Mouse (Mus musculus) liver (tissue): ENCODE data around the gene Tmprss13.

Experiments
- DNase-seq: peaks from one replicate; pipeline ENCODE4 v3.0.0-alpha.2; 2020; ENCODE audit warnings: mixed read lengths

Gene Tmprss13

GRCm38 (mm10) chr9:45318855-45319254, at the start of gene Tmprss13:
Tmprss13 (plus strand) TSS chr9:45319100.
- DNase-seq = no peak

GRCm38 (mm10) chr9:45272213-45272612, 46.7 kb upstream of the Tmprss13 start:
- no peak for DNase-seq

DNA sequence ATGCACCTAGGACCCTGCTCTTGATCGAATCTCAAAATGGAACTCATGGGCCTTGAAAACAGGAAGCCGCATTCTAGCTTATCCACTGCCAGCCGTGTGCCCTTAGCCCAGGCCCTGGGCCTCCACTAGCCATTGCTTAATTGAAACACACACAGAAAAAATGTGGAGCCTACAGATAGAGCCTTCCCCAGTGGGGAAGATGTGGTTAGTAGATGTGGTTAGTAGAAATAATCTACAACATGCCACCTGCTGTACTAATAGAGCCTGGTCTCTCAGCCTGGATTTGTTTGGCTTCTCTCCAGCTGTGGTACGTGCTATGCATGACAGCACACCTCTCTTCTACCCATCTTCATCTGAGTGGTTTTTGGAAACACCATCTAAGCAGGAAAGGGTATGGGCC, 44.7 kb upstream of the Tmprss13 start:
- DNase-seq = peak; percentile 44

DNA sequence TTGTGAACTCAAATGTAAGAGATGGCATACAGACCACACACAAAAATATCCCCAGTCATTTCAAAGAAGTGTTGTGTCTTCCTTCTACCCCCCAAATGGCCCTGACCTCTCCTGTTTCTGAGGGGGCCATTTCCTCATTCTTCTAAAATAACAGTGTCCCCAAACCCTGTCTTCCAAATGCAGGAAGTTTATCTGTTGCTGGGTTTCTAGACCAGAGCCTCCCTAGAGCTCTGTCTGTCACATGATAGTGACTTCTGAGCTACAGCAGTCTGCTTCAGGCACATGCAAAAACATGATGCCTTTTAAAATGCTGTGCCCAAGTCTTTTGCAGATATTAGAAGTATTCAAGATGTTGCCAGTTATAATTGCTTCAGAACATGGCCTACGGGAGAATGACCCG, 44.3 kb upstream of the Tmprss13 start:
- DNase-seq = no peak

- DNase-seq = no peak
Observed at GRCm38 (mm10) chr9:45280059-45280458, 38.8 kb upstream of the Tmprss13 start.

DNA sequence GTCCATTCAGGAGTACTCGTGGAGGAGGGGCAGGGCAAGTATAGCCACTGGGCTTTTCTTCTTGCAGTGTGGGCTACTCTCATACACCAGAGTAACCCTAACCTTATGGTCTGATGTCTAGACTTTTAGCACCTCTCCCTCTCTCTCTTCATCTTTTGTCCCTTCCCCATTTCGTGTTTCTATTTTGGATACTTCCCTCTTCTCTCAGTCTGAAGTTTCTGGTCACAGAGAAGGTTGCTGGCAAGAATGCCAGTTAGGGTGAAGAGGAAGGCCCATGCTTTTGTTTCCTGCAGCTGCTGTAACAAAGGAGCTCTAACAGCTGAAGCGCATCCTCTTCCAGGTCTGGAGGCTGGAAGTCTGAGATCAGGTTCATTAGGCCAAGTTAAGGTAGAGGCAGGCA, 38.0 kb upstream of the Tmprss13 start:
- no peak for DNase-seq

DNA sequence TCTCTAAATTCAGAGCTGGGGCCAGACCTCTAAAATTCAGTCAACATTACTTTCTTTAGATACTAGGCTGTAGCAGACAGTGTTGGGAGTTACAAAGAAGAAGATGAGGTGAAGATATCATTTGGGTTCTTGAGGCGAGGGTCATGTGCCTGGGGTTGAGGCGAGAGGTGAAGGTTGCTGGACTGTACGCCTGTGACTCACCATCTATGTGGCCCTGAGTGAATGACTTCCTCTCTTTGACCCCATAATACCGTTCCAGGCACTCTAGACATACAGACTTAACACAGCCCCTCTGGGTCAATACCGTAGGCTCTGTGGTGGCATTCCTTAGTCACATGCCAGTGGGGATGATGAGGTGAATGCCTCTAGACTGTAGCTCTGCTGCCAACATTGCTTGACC, 36.4 kb upstream of the Tmprss13 start:
- no peak for DNase-seq

DNA sequence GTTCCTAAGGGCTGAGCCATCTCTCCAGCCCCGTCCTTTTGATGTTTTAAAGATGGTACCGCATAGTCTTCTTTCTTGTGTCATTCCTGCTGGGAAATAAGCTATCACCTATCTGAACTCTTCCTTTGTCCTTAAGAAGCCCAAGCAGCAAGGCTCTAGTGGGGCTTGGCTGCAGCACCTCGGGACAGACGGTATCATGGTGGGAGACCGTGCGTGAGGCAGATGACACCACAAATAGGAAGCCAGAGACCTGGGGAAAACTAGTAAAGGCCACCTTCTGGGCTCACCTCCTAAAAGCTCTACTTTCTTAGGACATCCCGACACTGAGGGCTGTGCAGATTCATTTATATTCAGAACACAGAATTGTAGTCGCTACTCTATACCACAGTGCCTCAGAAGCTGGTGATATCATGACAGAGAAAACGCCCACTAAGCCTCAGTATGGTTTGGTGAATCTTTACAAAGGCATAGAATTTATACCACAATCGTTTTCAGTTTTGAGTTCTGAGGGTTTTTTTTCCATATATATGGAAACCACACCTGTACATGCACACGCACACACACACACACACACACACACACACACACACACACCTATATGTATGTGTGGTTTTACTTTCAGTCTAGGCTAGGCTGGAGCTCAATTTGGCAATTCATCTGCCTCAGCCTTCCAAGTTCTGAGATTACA, 27.3 kb upstream of the Tmprss13 start:
- no peak for DNase-seq

DNA sequence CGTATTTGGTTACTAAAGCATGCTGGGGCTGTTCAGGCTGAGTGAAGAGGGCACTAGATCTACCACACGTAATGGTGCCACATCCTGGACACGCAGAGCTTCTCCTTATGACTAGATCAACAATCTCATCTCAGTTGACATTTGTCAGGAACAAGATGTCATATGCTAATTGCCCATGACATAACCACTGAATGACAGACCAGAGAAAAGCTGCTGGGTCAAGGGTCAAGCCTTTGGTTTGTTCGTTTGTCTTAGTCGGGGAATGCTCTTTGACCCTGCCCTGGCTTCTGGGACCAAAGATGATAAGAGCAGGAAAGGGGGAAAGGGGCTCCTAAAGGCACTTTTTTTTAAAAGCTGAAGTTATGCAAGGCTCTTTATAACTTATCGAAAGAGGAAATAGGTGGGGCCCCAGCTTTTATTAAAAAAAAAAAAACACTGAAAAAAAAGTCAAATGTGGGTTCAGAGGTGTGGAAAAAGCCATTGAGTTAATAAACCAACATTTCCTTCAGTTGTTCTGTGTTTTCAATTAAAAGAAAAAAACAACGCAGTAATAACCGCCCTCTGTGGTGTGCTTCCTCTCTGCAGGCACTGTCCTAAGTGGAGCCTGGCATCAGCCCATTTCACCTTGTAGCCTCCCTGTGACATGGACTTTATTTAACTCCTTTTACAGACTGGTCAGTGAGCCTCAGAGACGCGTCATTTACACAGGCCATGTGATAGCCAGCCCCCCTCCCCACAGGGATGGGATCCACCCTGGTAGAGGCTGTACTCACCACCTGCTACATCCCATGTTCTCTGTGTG, 24.5 kb upstream of the Tmprss13 start:
- no peak for DNase-seq

DNA sequence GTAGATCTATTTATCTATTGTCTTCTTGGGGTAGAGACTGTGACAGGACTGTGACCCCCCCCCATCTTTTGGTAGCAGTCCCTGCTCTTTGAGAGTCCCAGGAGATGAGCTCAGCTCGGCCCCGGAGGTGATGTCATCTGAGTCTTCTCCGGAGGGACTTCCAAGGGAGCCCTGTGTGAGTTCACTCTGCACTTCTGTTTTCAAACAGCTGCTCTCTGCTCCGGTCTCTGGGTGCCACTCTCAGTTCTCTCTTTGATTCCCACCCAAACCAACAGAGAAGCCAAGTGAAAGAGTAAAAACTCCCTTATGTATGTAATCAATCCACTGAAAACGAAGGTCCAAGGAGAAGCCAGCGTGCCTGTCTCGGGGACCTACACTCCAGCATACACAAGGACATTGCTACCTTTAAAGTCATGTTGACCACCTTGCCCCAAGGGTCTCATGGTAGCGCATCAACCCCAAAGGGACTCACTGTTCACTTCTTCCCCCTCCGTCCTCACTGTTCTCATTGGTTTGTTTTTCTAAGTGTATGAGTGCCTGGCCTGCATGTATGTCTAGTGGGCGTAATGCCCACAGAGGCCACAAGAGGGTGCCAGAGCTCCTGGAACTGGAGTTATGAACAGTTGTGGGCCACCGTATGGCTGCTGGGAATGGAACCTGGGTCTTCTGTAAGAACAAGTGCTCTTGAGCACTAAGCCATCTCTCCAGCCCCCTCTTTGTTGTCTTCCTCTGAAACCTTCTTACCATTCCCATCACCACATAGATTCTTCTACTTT, 19.5 kb upstream of the Tmprss13 start:
- peak; percentile 70 for DNase-seq

- DNase-seq = peak; percentile 89
Observed at GRCm38 (mm10) chr9:45300422-45301104, 18.3 kb upstream of the Tmprss13 start.

DNA sequence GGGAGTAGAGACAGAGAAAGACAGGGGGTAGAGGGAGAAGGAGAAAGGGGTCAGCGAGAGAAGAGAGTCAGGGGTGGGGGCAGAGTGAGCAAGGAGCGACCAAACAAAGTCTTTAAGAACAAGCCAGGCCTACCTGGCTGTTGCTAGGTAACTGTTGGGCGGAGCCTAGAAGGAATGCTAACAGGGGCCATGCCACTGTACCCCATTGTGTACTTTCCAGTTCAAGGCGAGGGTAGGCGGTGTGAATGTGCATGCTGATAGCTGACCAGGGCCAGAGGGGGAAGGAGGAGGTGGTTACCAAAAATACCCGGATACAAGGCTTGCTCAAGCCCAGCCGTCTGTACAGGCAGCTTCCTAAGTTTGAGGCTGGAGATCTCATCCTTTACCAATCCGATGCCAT, 17.1 kb upstream of the Tmprss13 start:
- no peak for DNase-seq

DNA sequence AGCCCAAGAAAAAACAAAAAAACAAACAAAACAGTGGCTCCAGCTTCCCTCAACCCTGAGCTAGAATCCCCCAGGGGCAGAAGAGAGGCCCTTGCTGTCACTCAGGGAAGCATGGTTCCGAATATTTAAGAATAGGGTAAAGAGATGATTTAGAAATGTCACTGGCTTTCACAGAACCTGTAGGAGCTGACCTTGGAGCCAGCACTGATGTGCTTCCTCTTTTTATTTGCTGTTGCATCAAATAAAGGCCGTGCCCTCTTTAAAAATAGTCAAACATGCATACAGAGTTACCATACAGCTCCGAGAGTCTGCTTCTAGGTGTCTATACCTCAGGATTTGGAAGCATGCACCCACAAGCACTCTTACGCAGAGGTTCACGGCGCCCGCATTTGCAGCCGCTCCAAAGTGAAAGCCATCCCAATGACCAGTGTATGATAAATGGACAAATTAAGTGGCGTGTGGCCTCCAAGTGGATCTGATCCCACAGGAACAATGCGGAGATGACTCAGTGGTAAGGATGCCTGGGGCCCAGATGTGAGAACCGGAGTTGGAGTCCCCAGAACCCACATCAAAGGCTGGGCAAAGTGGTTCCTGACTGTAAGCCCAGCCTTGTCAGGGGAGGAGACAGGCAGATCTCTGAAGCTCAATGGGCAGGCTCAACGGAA, 12.0 kb upstream of the Tmprss13 start:
- DNase-seq = no peak

- DNase-seq = no peak
Observed at GRCm38 (mm10) chr9:45308521-45308920, 10.4 kb upstream of the Tmprss13 start.

- DNase-seq = no peak
Observed at GRCm38 (mm10) chr9:45311858-45312257, 7.0 kb upstream of the Tmprss13 start.

DNA sequence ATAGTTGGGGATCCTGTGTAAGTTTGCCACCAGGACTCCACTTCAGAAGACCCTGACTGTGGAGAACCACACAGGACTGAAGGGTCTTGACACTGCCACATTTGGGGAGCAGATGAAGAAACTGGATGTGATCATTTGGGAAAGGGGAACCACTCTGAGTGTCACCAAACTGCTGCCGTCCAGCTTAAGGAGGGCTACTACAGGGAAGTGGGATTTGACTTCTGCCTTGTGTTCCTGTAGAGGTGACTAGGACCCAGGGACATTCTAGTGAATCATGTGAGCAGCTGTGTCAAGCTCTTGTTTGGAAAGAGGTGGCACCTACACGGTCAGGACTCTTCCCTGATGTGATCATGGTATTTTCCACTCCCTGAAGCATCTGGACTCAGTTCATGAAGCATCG, 5.0 kb upstream of the Tmprss13 start:
- DNase-seq = no peak

GRCm38 (mm10) chr9:45317635-45318034, 1.3 kb upstream of the Tmprss13 start:
- no peak for DNase-seq

- DNase-seq = no peak
Observed at GRCm38 (mm10) chr9:45321465-45321864, 2.6 kb downstream of the Tmprss13 start.

GRCm38 (mm10) chr9:45321946-45322430, 3.1 kb downstream of the Tmprss13 start:
- no peak for DNase-seq

DNA sequence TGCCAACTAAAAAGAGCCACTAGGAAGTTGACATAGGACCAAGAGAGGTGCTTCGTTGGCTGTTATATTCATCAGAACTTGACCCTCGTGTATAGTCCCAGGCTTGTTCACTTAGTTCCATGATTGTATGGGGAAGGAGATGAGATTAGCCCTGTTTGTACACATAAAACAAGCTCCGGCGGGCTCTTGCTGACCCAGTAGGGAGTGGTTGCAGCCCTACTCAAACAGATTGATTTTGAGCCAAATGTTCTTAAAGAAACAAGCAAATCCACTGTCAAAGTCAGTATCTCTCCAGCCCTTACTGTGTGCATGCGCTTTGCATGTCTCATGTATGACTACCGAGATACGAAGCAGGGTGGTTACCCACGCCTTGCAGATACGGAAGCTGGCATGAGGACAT, 7.5 kb downstream of the Tmprss13 start:
- no peak for DNase-seq

DNA sequence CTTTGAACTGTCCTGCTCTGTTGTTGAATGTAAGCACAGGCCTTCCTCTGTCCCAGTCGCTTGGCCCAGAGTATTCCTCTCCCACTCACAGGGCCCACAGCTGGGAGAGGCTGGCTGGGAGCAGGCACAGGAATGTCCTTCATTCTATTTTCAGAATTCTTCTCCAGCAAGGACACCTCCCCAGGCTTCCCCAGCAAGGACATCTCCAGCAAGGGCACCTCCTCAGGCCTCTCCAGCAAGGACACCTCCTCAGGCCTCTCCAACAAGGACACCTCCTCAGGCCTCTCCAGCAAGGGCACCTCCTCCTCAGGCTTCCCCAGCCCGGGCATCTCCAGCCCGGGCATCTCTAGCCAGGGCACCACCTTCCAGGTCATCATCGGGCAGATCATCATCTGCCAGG, 9.4 kb downstream of the Tmprss13 start:
- no peak for DNase-seq

DNA sequence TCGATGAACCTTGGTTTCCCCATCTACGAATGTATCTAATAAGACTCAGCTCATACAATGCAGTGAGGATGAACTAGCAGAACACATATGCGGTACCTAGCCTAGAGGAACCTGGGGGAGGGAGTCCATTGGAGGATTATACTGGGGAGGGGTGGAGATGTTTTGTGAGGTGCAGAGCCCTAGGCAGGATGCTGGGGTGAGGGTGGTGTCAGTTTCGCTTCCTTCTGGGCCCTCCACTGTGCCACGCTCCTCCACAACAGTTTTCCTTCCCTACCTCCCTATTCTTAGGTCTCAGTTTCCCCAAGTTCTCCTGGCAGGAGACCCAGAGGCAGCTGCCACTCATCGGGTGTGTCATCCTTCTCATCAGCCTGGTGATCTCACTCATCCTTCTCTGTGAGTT, 10.7 kb downstream of the Tmprss13 start:
- DNase-seq = no peak
